Mouse (Mus musculus): Measurements from ENCODE around the gene Fen1. TPM values are rescaled to one million over a fixed set of nuclear protein-coding genes. Genes with fewer than 3 reads are reported as not detected.
"Not testable (repeated sequence)": the region's sequence is repeated elsewhere in the genome, so short reads cannot be mapped to it uniquely, and the experiment has no call there.

The Fen1 gene
- polyA plus RNA-seq, 1 experiment, result 6.6 TPM

DNA sequence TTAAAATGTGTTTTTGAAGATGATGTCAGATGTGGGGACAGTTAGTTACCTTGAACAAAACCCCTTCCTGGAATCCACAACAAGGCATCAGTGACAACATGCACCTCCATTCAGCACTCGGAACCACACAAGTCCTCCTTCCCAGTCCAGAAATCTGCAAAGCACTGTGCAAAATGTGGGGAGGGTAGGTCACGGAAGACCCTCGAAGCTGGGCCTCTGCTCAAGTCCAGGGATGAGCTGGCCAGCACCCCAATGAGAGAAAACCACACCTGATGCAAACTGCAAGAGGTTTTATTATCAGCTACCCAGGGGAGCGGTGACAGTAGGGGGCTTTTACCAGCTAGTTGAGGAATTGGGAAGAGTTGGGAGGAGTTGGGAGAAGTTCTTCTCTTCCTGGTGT lies 29.0 kb downstream of the Fen1 start:
- 81% methylated on average over 4 of the region's 4 CpGs for WGBS
- DNase-seq, result no peak
- Histone ChIP-seq H3K4me3 (replicated peaks; ENCODE audit: extremely low read depth, low read depth, low read length) (no peak overlapping the region), H3K4me1 (ENCODE audit: control insufficient read depth, insufficient read depth, low read length) (no peaks in the 10 kb centered on the region; the same call in none of the 2 replicates)
- TF ChIP-seq POLR2A (IDR thresholded peaks at IDR 0.05; ENCODE audit: borderline replicate concordance, extremely low read depth, low read depth, low read length), result no peak
- no peak for TF ChIP-seq CTCF (IDR thresholded peaks at IDR 0.05; ENCODE audit: insufficient read depth, low read length)

DNA sequence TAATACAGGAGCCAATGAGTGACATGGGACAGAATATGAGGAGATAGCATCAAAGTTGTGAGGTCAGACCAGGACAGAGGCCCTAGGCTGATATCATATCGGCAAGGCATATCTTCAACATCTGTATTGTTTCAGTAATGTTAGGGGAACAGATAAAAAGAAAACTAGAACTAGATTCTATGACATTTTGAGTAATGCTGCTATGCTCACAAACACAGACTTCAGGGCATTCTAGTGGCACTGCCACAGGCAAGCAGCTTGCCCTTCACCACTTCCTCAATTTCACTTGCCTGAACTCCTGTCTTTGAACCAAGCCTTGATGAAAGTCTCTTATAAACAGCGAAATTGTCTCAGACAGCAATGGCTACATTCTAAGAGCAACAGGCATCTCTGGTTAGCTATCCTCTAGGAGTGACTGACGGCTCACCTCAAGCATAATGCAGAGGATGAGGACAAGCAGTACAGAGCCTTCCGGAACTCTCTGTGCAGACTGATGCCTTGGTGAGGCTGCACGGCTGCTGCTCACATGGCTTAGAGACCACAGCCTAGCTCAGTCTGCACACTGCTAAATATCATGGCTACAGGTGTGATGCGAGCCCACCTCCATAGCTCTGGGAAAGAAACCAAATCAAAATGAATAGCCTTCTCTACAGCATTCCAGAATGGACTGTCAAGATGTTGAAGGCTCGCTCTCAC lies 30.0 kb downstream of the Fen1 start:
- TF ChIP-seq CTCF (IDR thresholded peaks at IDR 0.05; ENCODE audit: insufficient read depth, low read length), result no peak
- TF ChIP-seq POLR2A (IDR thresholded peaks at IDR 0.05; ENCODE audit: borderline replicate concordance, extremely low read depth, low read depth, low read length), result no peak
- no peak overlapping the region for H3K4me3 ChIP-seq (replicated peaks; ENCODE audit: extremely low read depth, low read depth, low read length)
- DNase-seq, result no peak
- 84% methylated on average over 7 of the region's 7 CpGs for WGBS
- no peaks in the 10 kb centered on the region; the same call in none of the 2 replicates for H3K4me1 ChIP-seq (ENCODE audit: control insufficient read depth, insufficient read depth, low read length)

- 53% methylated on average over 5 of the region's 5 CpGs for WGBS
- Histone ChIP-seq H3K4me3 (replicated peaks; ENCODE audit: extremely low read depth, low read depth, low read length) (no peak overlapping the region), H3K4me1 (ENCODE audit: control insufficient read depth, insufficient read depth, low read length) (no peaks in the 10 kb centered on the region; the same call in none of the 2 replicates)
- DNase-seq, result no peak
- no peak for TF ChIP-seq POLR2A (IDR thresholded peaks at IDR 0.05; ENCODE audit: borderline replicate concordance, extremely low read depth, low read depth, low read length)
- no peak for TF ChIP-seq CTCF (IDR thresholded peaks at IDR 0.05; ENCODE audit: insufficient read depth, low read length)
Measured at GRCm38 (mm10) chr19:10173116-10173718, 30.8 kb downstream of the Fen1 start.

DNA sequence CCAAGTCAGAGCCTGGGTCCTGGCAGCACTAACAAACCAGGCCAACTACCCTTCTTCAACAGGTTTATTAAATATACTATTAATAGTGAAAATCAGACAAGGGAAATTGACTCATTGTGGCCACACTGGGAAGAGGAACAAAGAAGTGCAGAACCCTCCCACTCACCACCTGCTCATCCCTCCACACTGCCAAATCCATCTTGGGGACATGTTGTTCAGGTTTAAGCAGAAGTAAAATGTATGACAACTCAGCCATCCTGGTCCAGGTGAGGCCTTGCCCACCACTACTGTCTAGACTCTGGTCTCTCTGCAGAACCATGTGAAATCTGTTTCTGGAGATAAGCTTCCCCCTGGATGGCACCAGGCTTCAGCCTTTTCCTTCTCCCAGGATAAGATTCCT lies 32.1 kb downstream of the Fen1 start:
- Histone ChIP-seq H3K4me1 (ENCODE audit: control insufficient read depth, insufficient read depth, low read length) (no peaks in the 10 kb centered on the region; the same call in none of the 2 replicates), H3K4me3 (replicated peaks; ENCODE audit: extremely low read depth, low read depth, low read length) (no peak overlapping the region)
- DNase-seq, result no peak
- TF ChIP-seq POLR2A (IDR thresholded peaks at IDR 0.05; ENCODE audit: borderline replicate concordance, extremely low read depth, low read depth, low read length), result no peak
- TF ChIP-seq CTCF (IDR thresholded peaks at IDR 0.05; ENCODE audit: insufficient read depth, low read length), result no peak

DNA sequence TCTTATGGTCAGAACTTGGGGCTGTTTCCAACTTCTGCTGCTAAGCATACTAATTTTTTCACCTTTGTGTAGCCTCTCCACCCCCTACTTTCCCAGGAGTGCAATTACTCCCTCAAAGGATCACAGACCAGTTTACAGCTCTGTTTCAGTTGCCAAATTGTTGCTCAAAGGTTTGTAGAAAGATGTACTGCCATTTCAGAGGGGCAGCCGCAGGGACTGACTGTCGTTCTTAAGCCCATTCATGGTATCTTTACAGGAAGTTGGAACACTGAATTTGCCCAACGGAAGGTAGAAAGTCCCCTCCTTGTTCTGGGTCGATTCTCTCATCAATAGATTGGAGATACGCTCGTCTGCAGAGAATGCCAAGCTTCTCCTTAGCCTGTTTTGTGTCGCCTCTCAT lies 32.6 kb downstream of the Fen1 start:
- WGBS, result 80% methylated on average over 7 of the region's 7 CpGs
- no peak overlapping the region for H3K4me3 ChIP-seq (replicated peaks; ENCODE audit: extremely low read depth, low read depth, low read length)
- no peaks in the 10 kb centered on the region; the same call in none of the 2 replicates for H3K4me1 ChIP-seq (ENCODE audit: control insufficient read depth, insufficient read depth, low read length)
- DNase-seq, result no peak
- TF ChIP-seq CTCF (IDR thresholded peaks at IDR 0.05; ENCODE audit: insufficient read depth, low read length) (no peak), POLR2A (IDR thresholded peaks at IDR 0.05; ENCODE audit: borderline replicate concordance, extremely low read depth, low read depth, low read length) (no peak)

DNA sequence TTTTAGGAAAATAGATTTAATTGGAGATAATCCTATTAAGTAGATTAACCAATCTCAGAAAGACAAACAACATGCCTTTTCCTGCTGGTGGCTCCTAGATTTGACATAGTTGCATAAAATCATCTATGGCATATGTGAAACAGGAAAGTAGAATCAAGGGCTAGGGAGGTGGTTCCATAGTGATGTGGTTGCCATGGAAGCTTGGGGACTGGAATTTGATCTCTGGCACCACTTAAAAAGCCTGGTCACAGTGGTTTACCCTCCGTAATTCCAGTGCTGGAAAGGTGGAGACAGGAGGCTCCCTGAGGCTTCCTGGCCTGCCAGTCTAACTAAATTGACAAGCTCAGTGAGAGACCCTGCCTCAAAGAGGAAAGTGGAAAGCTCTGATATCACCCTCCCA lies 33.5 kb downstream of the Fen1 start:
- 57% methylated on average over 1 of the region's 1 CpGs for WGBS
- no peaks in the 10 kb centered on the region; the same call in none of the 2 replicates for H3K4me1 ChIP-seq (ENCODE audit: control insufficient read depth, insufficient read depth, low read length)
- no peak for DNase-seq
- H3K4me3 ChIP-seq (replicated peaks; ENCODE audit: extremely low read depth, low read depth, low read length), result no peak overlapping the region
- no peak for TF ChIP-seq CTCF (IDR thresholded peaks at IDR 0.05; ENCODE audit: insufficient read depth, low read length)

DNA sequence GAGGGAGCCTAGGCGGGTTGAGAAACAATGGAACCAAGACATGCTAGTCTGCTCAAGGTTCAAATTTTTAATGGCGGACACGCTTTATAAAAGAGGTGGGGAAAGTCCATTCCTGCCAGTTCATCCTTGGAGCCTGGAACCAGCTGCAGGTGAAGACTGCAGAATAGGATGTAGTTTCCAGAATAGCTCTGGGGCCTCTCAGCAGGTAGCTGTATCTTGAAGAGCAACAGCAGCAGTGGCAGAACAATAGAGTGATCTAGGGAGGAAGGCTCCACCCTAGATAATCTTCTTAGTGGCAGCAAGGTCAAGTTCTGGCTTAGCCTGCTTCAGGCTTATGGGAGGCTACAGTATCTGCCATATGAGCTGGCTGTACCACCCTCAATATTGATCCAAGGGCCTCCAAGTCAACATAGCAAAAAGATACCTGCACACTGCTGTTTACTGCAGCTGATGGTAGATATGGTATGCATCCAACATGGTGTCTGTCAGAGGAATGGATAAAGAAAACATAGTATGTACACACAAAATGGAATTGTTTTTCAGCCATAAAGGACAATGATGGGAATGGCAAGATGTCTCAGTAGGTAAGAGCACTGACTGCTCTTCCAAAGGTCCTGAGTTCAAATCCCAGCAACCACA lies 34.2 kb downstream of the Fen1 start:
- not testable (repeated sequence) for DNase-seq; H3K4me3 ChIP-seq (replicated peaks; ENCODE audit: extremely low read depth, low read depth, low read length); H3K4me1 ChIP-seq (ENCODE audit: control insufficient read depth, insufficient read depth, low read length)
- WGBS, result 92% methylated on average over 3 of the region's 3 CpGs

DNA sequence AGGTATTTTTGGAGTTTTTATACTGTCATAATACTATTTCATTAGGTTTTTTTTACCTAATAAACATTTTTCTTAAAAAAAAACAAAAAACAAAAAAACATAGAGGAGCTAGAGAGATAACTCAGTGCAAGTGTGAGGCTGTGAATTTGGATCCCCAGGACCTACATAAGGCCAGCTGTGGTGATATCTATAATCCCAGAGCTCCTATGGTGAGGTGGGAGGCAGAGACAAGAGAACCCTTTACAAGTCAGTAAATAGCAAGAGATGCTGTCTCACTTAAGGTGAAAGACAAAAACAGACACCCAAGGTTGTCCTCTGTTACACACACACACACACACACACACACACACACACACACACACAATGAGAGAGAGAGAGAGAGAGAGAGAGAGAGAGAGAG lies 34.8 kb downstream of the Fen1 start:
- Histone ChIP-seq H3K4me3 (replicated peaks; ENCODE audit: extremely low read depth, low read depth, low read length) (no peak overlapping the region), H3K4me1 (ENCODE audit: control insufficient read depth, insufficient read depth, low read length) (no peaks in the 10 kb centered on the region; the same call in none of the 2 replicates)
- no peak for DNase-seq
- no peak for TF ChIP-seq CTCF (IDR thresholded peaks at IDR 0.05; ENCODE audit: insufficient read depth, low read length)

GRCm38 (mm10) chr19:10168441-10168840 lies 35.5 kb downstream of the Fen1 start:
- Histone ChIP-seq H3K4me3 (replicated peaks; ENCODE audit: extremely low read depth, low read depth, low read length) (no peak overlapping the region), H3K4me1 (ENCODE audit: control insufficient read depth, insufficient read depth, low read length) (no peaks in the 10 kb centered on the region; the same call in none of the 2 replicates)
- 76% methylated on average over 3 of the region's 3 CpGs for WGBS
- DNase-seq, result no peak
- TF ChIP-seq CTCF (IDR thresholded peaks at IDR 0.05; ENCODE audit: insufficient read depth, low read length), result no peak
- no peak for TF ChIP-seq POLR2A (IDR thresholded peaks at IDR 0.05; ENCODE audit: borderline replicate concordance, extremely low read depth, low read depth, low read length)

DNA sequence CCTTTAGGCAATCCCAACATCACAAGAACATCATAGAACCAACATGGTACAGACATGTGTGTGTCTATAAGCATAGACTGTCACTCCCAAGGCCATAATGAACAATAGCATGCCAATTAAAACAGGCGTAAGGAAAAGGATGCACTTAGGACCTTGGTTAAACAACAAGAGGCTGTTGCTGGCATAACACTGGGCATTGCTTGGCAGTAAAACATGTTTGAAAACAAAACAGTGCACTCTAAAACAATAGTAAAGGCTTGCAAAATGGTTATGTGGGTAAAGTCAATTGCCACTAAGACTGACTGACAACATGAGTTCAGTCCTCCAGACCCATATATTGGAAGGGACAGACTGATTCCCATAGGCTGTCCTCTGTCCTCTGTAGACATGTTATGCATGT lies 36.0 kb downstream of the Fen1 start:
- 65% methylated on average over 1 of the region's 1 CpGs for WGBS
- no peak for DNase-seq
- TF ChIP-seq POLR2A (IDR thresholded peaks at IDR 0.05; ENCODE audit: borderline replicate concordance, extremely low read depth, low read depth, low read length) (no peak), CTCF (IDR thresholded peaks at IDR 0.05; ENCODE audit: insufficient read depth, low read length) (no peak)
- H3K4me3 ChIP-seq (replicated peaks; ENCODE audit: extremely low read depth, low read depth, low read length), result no peak overlapping the region
- no peaks in the 10 kb centered on the region; the same call in 1 of the 2 replicates for H3K4me1 ChIP-seq (ENCODE audit: control insufficient read depth, insufficient read depth, low read length)

Data from lung, adult 2 months (tissue).